Mouse (Mus musculus) layer of hippocampus, postnatal 36 days (tissue): ENCODE data around the gene Pnpla5. TPM values are rescaled to one million over a fixed set of nuclear protein-coding genes. Genes with fewer than 3 reads are reported as not detected.

Experiments
- DNase-seq, 2 experiments: peaks; one replicate each; pipeline ENCODE4 v3.0.0; 2022
- microRNA-seq, 2 experiments: library from miRNA; unstranded; fragments of <30 nt; microRNA quantifications; one replicate each; pipeline ENCODE4 v1.2.0; 2021
- total RNA-seq, 2 experiments: library from RNA; stranded (reverse); gene quantifications; 2 replicates each; pipeline ENCODE4 v1.2.3; 2021

Pnpla5 gene
- total RNA-seq, 2 experiments from 2014 or later = not detected

- no peak for DNase-seq
Measured at GRCm38 (mm10) chr15:84065701-84066100, 57.3 kb downstream of the Pnpla5 start.

GRCm38 (mm10) chr15:84065140-84065539, 57.8 kb downstream of the Pnpla5 start, which contains the start of gene Efcab6:
Gene Efcab6, minus strand, starts transcription at chr15:84065379.
- DNase-seq = no peak

Small RNA genes lying within 50 kb of the gene (microRNA-seq; reads per million reads assigned to microRNA genes)
- gene Mir6392 = 0 to 0.63 reads per million in 2 experiments

Other genes with a start within 250 kb of the Pnpla5 start
- gene Efcab6, start 57.8 kb downstream of the Pnpla5 start, total RNA-seq = 1 to 10 TPM; 4.6 to 7.3 TPM
- gene Sult4a1, start 17.4 kb downstream of the Pnpla5 start, total RNA-seq = 100 to 1,000 TPM; 317 to 352 TPM
- 1 to 10 TPM; 7.2 to 7.6 TPM for gene Pnpla3, start 44.7 kb upstream of the Pnpla5 start, total RNA-seq
- gene Samm50, start 69.1 kb upstream of the Pnpla5 start, total RNA-seq = 10 to 100 TPM; 93.0 to 93.1 TPM
- gene Parvb, start 108.9 kb upstream of the Pnpla5 start, total RNA-seq = 10 to 100 TPM; 32.4 to 37.7 TPM
- 10 to 100 TPM; 15.8 to 24.3 TPM for gene Parvg, start 200.9 kb upstream of the Pnpla5 start, total RNA-seq